Mouse (Mus musculus) left cerebral cortex, adult 9 months (tissue): ENCODE measurements around the gene Lhx8.

Experiments
- DNase-seq, 2 experiments: peaks; one replicate each; pipeline ENCODE4 v3.0.0; 2022; ENCODE audit warnings: low spot score in 2 of 2

Lhx8 gene

GRCm38 (mm10) chr3:154321921-154322574 is 8.4 kb downstream of the Lhx8 start:
- DNase-seq, result no peak

DNA sequence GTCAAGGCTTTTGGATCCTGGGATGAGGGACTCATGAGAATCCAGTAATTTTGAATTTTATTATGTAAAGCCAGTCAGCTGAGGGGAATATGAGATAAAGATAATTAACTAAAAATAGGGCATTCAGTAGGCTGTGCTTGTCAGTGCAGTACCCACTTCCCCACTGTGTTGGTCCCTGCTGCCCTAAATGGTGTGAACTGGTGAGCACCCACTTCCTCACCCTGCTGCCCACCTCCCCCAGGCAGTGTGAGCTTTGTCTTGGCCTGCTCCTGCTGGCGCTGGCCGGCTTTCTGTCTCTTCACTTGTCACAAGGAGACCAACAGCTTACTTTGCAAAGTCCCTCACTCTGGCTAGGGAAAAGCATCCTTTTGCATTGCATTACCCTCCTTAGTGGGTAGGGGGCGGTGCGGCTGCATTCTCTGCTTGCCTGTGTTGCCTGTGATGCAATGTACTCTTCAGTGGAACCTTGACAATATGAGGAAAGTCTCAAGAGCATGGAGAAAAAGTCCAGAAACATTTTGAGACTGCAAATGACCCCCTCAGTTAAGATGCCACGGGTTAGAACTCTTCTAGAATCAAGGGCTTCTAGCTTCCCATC is 12.7 kb downstream of the Lhx8 start:
- DNase-seq, result no peak

- no peak for DNase-seq
Measured at GRCm38 (mm10) chr3:154305163-154305884, 25.1 kb downstream of the Lhx8 start.

- no peak for DNase-seq
Measured at GRCm38 (mm10) chr3:154301102-154301501, 29.4 kb downstream of the Lhx8 start.

GRCm38 (mm10) chr3:154300006-154300405 is 30.5 kb downstream of the Lhx8 start:
- no peak for DNase-seq

DNA sequence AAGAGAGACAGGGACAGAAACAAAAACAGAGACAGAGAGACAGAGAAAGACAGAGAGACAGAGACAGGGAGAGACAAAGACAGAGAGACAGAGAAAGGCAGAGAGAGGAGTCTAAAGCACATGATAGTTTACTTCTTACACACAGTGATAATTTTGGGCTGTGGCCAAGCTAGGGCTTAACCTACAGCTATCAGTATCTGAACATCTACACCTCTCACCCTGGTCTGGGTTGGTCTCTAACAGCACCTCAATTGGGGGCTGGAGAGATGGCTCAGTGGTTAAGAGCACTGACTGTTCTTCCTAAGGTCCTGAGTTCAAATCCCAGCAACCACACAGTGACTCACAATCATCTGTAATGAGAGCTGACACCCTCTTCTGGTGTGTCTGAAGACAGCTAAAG is 32.0 kb downstream of the Lhx8 start:
- no peak for DNase-seq

- DNase-seq, result no peak
Measured at GRCm38 (mm10) chr3:154297499-154297898, 33.0 kb downstream of the Lhx8 start.

GRCm38 (mm10) chr3:154294924-154295834 is 35.3 kb downstream of the Lhx8 start:
- DNase-seq, result no peak

GRCm38 (mm10) chr3:154293839-154294490 is 36.5 kb downstream of the Lhx8 start:
- peak; percentile 9 to 42 for DNase-seq

- DNase-seq, result no peak
Measured at GRCm38 (mm10) chr3:154292126-154292525, 38.3 kb downstream of the Lhx8 start.

GRCm38 (mm10) chr3:154290351-154290750 is 40.1 kb downstream of the Lhx8 start:
- DNase-seq, result no peak

DNA sequence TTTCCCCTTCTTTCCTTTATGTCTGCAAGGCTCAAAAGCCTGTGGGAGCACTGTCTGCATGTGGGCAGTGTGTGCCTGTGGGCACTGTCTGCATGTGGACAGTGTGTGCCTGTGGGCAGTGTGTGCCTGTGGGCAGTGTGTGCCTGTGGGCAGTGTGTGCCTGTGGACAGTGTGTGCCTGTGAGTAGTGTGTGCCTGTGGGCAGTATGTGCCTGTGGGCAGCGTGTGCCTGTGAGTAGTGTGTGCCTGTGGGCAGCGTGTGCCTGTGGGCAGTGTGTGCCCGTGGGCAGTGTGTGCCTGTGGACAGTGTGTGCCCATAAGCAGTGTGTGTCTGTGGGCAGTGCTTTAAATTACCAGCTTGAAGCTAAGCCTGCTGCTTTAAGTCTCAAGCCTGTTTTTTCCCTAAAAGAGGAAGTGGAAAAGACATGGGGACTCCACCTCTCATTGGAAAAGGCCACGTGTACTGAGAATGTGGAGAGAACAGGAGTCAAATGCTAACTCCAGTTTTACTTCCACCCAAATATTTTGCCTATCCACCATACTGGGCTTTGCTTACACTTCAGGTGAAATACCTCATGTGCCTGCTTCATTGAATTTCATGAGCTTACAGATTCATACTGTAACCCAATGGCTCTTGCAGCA is 41.9 kb downstream of the Lhx8 start:
- no peak for DNase-seq

GRCm38 (mm10) chr3:154287217-154287616 is 43.2 kb downstream of the Lhx8 start:
- DNase-seq, result no peak

DNA sequence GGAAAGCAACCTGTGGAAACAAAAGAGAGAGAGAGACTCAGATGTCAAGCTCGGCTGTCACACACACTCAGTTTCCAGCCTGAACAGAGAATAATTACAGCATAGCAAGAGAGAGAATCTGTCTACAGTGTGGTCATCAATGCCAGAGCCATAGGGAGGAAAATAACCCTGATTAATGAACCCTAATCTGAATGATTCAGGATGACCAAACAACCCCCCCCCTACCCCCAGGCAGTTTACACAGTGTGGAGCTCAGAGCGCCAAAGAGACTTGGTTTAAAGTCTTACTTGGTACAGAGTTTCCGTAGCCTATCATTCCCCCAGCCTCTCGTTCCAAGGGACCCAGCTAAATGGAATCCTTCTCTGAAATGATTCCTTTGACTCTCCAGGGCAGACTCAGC is 45.1 kb downstream of the Lhx8 start:
- no peak for DNase-seq

DNA sequence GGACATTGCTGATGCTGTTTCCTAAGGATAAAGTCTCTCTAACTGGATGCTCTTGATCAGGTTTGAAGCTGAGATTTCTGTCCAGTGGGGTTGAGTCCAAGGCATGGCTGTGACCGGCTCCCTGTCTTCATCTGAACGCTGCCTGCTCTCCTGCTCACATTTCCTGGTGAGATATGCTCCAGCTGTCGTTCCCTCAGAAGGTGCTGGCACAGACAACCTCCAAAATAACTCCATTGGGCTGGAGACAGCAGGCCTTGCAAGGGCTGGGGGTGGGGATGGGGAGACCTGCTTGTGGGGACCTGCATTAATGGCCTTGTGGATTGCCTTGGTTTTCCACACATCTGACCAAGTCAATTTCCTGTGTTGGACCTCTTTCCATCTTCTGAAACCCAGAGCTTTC is 46.2 kb downstream of the Lhx8 start:
- DNase-seq, result no peak

DNA sequence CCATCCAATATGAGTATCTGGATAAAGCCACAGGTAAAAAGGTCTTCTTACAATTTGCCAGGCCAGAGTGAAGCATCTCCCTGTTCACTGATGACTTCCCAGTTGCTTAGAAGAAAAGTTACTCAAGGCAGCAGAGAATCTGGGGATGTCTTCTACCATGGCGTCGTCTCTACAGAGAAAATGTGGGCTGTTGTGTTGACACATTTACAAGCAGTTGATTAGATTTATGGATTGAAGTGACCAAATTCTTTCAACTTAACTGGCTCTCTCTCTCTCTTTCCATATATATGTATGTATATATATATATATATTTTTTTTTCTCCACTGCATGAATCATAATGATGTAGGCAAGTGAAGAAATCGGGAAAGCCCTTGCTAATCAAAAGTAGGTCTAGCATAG is 55.8 kb downstream of the Lhx8 start:
- no peak for DNase-seq

GRCm38 (mm10) chr3:154269757-154270366 is 60.6 kb downstream of the Lhx8 start:
- peak in 1 of 2 experiments; percentile 82 for DNase-seq

DNA sequence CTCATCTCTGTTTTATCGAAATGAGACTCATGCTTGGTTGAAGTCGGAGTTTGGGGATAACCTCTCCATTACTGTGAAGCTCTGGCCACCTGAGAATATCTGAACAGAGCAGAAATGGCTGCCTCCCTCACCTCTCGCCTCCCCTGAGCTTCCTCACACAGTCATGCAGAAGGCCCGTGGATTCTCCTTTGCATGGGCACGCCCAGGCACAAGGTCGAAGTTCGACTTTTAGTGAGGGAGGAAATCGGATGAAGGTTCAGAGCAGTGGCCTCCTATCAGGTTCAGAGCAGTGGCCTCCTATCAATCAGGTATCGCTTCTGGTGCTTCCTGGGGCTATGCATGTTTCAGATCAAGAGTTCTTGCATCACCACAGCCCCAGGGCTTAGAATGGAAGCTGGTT is 62.1 kb downstream of the Lhx8 start:
- DNase-seq, result no peak

DNA sequence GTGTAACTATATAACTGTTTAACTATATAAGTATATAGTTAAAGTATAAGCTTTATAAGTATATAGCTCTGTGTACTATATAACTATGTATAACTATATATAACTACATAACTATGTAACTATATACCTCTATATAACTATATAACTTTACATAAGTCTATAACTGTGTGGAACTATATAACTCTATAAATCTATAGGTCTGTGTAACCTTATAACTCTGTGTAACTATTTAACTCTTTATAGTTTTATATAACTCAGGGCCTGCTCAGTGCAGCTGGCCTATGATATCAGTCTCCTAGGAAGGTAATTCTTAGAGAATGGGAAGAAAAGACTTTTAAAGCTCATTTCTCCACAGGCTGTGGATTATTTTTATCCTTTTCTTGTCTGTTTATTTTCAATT is 73.1 kb downstream of the Lhx8 start:
- no peak for DNase-seq
